Mouse (Mus musculus) cerebellum, adult 8-10 months (tissue): Measurements from ENCODE around the gene Mdh2.
A peak's percentile ranks its signal among the peaks of the same experiment; 100 is the strongest.

Source experiments
- DNase-seq: peaks from one replicate; pipeline ENCODE4 v3.0.0; 2022

Gene Mdh2

GRCm38 (mm10) chr5:135778471-135779445 is at the start of gene Mdh2:
Gene Mdh2 (plus strand): TSS chr5:135778480.
- peak; percentile 99 for DNase-seq

- no peak for DNase-seq
These were observed 48.9 kb upstream of the Mdh2 start for GRCm38 (mm10) chr5:135729351-135729750.

- DNase-seq: no peak
These were observed 48.0 kb upstream of the Mdh2 start for GRCm38 (mm10) chr5:135730278-135730677.

GRCm38 (mm10) chr5:135730916-135731315 is 47.4 kb upstream of the Mdh2 start:
- no peak for DNase-seq

GRCm38 (mm10) chr5:135731322-135731721 is 47.0 kb upstream of the Mdh2 start:
- no peak for DNase-seq

- no peak for DNase-seq
These were observed 45.2 kb upstream of the Mdh2 start for GRCm38 (mm10) chr5:135733071-135733470.

GRCm38 (mm10) chr5:135734057-135734680 is 44.1 kb upstream of the Mdh2 start:
- DNase-seq: no peak

GRCm38 (mm10) chr5:135735741-135736140 is 42.5 kb upstream of the Mdh2 start:
- DNase-seq: no peak

GRCm38 (mm10) chr5:135736544-135736943 is 41.7 kb upstream of the Mdh2 start:
- DNase-seq: no peak

- DNase-seq: no peak
These were observed 41.1 kb upstream of the Mdh2 start for GRCm38 (mm10) chr5:135737154-135737553.

GRCm38 (mm10) chr5:135738266-135738665 is 40.0 kb upstream of the Mdh2 start:
- no peak for DNase-seq

GRCm38 (mm10) chr5:135742156-135742555 is 36.1 kb upstream of the Mdh2 start:
- no peak for DNase-seq

- peak; percentile 24 for DNase-seq
These were observed 35.1 kb upstream of the Mdh2 start for GRCm38 (mm10) chr5:135742941-135743740.

GRCm38 (mm10) chr5:135743741-135744609 is 34.3 kb upstream of the Mdh2 start, which contains the start of gene Tmem120a:
Gene Tmem120a (minus strand): TSS chr5:135744448.
- peak; percentile 92 for DNase-seq

GRCm38 (mm10) chr5:135744742-135745141 is 33.5 kb upstream of the Mdh2 start:
- DNase-seq: no peak

GRCm38 (mm10) chr5:135751041-135751440 is 27.2 kb upstream of the Mdh2 start:
- no peak for DNase-seq

GRCm38 (mm10) chr5:135751595-135751994 is 26.7 kb upstream of the Mdh2 start:
- no peak for DNase-seq

- no peak for DNase-seq
These were observed 16.4 kb upstream of the Mdh2 start for GRCm38 (mm10) chr5:135761881-135762280.

- peak; percentile 71 for DNase-seq
These were observed 14.8 kb upstream of the Mdh2 start for GRCm38 (mm10) chr5:135763526-135763925.

GRCm38 (mm10) chr5:135764971-135765370 is 13.3 kb upstream of the Mdh2 start:
- DNase-seq: no peak

GRCm38 (mm10) chr5:135772519-135772918 is 5.8 kb upstream of the Mdh2 start:
- no peak for DNase-seq

GRCm38 (mm10) chr5:135776546-135776945 is 1.7 kb upstream of the Mdh2 start:
- DNase-seq: no peak
